Mouse (Mus musculus) liver, embryonic 12.5 days (tissue): ENCODE results near the gene Zfp553. TPM values are rescaled to one million over a fixed set of nuclear protein-coding genes. Genes with fewer than 3 reads are reported as not detected.

ENCODE experiments used
- ATAC-seq: fragments of 200-750 bp; cut with Nextera tagmentation; 2 replicates; pipeline ENCODE4 v1.8.0; 2017; ENCODE audit warnings: moderate number of reproducible peaks, mild to moderate bottlenecking, moderate library complexity
- H3K27ac ChIP-seq: fragments of 300-500 bp; sonication (generic); 2 replicates; pipeline ENCODE4 v1.5.1; 2016; ENCODE audit warnings: mild to moderate bottlenecking
- H3K27me3 ChIP-seq: fragments of 300-500 bp; sonication (generic); replicated peaks from 2 replicates; pipeline ENCODE4 v1.6.1; 2016; ENCODE audit warnings: mild to moderate bottlenecking, moderate library complexity
- H3K36me3 ChIP-seq: fragments of 300-500 bp; sonication (generic); 2 replicates; pipeline ENCODE4 v1.6.1; 2016; ENCODE audit warnings: mild to moderate bottlenecking, moderate library complexity
- H3K4me1 ChIP-seq: fragments of 300-500 bp; sonication (generic); 2 replicates; pipeline ENCODE4 v1.6.1; 2016
- H3K4me2 ChIP-seq: fragments of 300-500 bp; sonication (generic); 2 replicates; pipeline ENCODE4 v1.6.1; 2016; ENCODE audit warnings: mild to moderate bottlenecking, moderate library complexity
- H3K4me3 ChIP-seq: fragments of 300-500 bp; sonication (generic); 2 replicates; pipeline ENCODE4 v1.5.1; 2016; ENCODE audit warnings: mild to moderate bottlenecking, moderate library complexity
- H3K9ac ChIP-seq: fragments of 300-500 bp; sonication (generic); 2 replicates; pipeline ENCODE4 v1.6.1; 2016; ENCODE audit warnings: mild to moderate bottlenecking, moderate library complexity
- H3K9me3 ChIP-seq: fragments of 300-500 bp; sonication (generic); replicated peaks from 2 replicates; pipeline ENCODE4 v1.6.1; 2016; ENCODE audit warnings: mild to moderate bottlenecking, moderate library complexity
- WGBS: fragments of 180-500 bp; shearing (Covaris S2); methylation state at CpG from one replicate; pipeline ENCODE4 v1.1.7; 2016; ENCODE audit not compliant: insufficient replicate concordance; 5-methylcytosine and 5-hydroxymethylcytosine counted together
- polyA plus RNA-seq: library from polyadenylated mRNA; unstranded; fragments of >200 nt; fragmentation: Nextera tagmentation; extraction: Ambion mirVana; gene quantifications from 2 replicates; pipeline ENCODE4 v1.2.1, GENCODE M21; 2016

The Zfp553 gene
- polyA plus RNA-seq, 1 experiment from 2014 or later, result 13.7 TPM

DNA sequence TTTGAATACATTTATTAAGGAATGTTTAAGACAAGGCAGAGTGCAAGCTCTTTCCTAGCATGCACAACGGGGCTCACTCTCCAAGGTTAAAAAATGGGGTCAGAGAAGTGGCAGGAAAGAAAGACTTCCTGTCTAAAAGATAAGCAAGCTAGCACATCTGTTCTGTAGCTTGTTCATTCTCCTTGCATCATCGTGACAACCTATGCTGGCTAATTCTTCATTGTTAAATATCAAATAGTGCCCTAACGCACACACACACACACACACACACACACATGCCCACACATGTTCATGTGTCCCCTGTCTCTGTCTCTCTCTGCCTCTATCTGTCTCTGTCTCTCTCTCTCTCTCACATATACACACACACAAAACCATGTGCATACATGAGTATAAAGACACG is 48.3 kb downstream of the Zfp553 start:
- Histone ChIP-seq H3K4me1 (peaks cover 56% of the 10 kb centered on the region), H3K9me3 (no peaks in the 10 kb centered on the region), H3K36me3 (no peaks in the 10 kb centered on the region), H3K27me3 (no peaks in the 10 kb centered on the region), H3K4me2 (no peak overlapping the region), H3K27ac (no peak overlapping the region), H3K4me3 (no peak overlapping the region), H3K9ac (no peak overlapping the region; the same call in 1 of the 2 replicates)
- 9% methylated on average over 4 of the region's 4 CpGs for whole genome bisulfite sequencing
- no peak for ATAC-seq

DNA sequence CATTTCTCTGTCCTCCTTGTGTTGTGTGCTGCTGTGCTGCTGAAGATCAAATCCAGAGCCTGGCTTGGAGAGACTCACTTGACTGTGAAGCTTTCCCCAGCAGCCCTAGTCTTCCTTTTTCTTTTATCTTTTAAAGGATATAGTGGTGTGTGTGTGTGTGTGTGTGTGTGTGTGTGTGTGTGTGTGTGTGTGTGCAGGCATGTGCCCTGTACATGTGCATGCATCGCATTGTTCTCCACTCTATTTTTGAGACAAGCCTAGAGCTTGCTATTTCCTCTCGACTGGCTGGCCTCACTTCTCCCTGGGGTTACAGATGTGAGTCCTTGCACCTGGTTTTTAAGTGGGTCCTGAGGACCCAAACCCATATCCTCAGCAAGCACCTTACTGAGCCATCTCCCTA is 49.3 kb downstream of the Zfp553 start:
- H3K4me1 ChIP-seq, result peaks cover 58% of the 10 kb centered on the region
- no peaks in the 10 kb centered on the region for H3K27me3 ChIP-seq
- no peak overlapping the region for H3K4me3 ChIP-seq
- no peak overlapping the region for H3K27ac ChIP-seq
- no peaks in the 10 kb centered on the region for H3K36me3 ChIP-seq
- no peak overlapping the region for H3K4me2 ChIP-seq
- H3K9ac ChIP-seq, result no peak overlapping the region
- no peaks in the 10 kb centered on the region for H3K9me3 ChIP-seq
- ATAC-seq, result no peak
- WGBS, result 61% methylated on average over 2 of the region's 2 CpGs

DNA sequence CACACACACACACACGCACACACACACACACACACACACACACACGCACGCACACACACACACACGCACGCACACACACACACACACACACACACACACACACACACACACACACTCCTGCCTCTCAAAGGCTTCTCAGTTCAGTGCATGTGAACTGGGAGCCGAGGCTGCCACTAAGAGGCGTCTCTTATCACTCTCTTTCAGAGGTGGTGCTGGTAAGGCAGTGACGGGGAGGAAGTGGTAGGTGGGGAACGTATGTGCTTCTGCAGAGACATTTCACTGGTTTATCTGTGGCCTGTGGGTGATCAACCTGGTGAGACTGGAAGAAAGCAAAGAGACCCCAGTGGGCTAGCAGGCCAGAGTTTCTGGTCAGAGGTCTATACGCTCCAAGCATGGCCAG is 52.3 kb downstream of the Zfp553 start:
- Histone ChIP-seq H3K36me3 (no peaks in the 10 kb centered on the region; the same call in 1 of the 2 replicates), H3K4me3 (no peak overlapping the region), H3K27me3 (no peaks in the 10 kb centered on the region), H3K4me2 (peak overlapping the region; percentile 29; the same call in 1 of the 2 replicates), H3K9ac (peak overlapping the region; percentile 39; the same call in 1 of the 2 replicates), H3K4me1 (peaks cover 38% of the 10 kb centered on the region), H3K27ac (peak overlapping the region; percentile 45; the same call in 1 of the 2 replicates), H3K9me3 (no peaks in the 10 kb centered on the region)
- 20% methylated on average over 9 of the region's 10 CpGs for WGBS
- peak; percentile 84 for ATAC-seq

Other genes starting within 250 kb of the Zfp553 start
- gene Mvp, start 218.4 kb upstream of the Zfp553 start, polyA plus RNA-seq, result 8.3 and 8.9 TPM in 2 replicates
- 0.57 TPM in 1 of 2 replicates, not detected in the other for gene Pagr1b, start 216.6 kb upstream of the Zfp553 start, polyA plus RNA-seq
- gene Pagr1a, start 215.7 kb upstream of the Zfp553 start, polyA plus RNA-seq, result 60.5 and 65.1 TPM in 2 replicates
- gene Gm42742, start 212.0 kb upstream of the Zfp553 start, polyA plus RNA-seq, result 4.1 and 8.9 TPM in 2 replicates
- 0.88 and 2.1 TPM in 2 replicates for gene Prrt2, start 211.8 kb upstream of the Zfp553 start, polyA plus RNA-seq
- gene Maz, start 206.0 kb upstream of the Zfp553 start, polyA plus RNA-seq, result 104 and 107 TPM in 2 replicates
- gene Kif22, start 190.6 kb upstream of the Zfp553 start, polyA plus RNA-seq, result 126 and 132 TPM in 2 replicates
- not detected in 2 replicates for gene Zg16, start 145.7 kb upstream of the Zfp553 start, polyA plus RNA-seq
- gene AI467606, start 141.7 kb upstream of the Zfp553 start, polyA plus RNA-seq, result 8.3 and 8.5 TPM in 2 replicates
- 36.5 and 40.3 TPM in 2 replicates for gene Qprt, start 110.8 kb upstream of the Zfp553 start, polyA plus RNA-seq
- 7.3 and 7.4 TPM in 2 replicates for gene Spn, start 95.2 kb upstream of the Zfp553 start, polyA plus RNA-seq
- gene Cd2bp2, start 37.0 kb upstream of the Zfp553 start, polyA plus RNA-seq, result 35.0 and 36.0 TPM in 2 replicates
- gene Tbc1d10b, start 24.6 kb upstream of the Zfp553 start, polyA plus RNA-seq, result 26.7 and 30.9 TPM in 2 replicates
- 37.6 and 41.4 TPM in 2 replicates for gene Mylpf, start 24.2 kb upstream of the Zfp553 start, polyA plus RNA-seq
- gene Sept1, start 69 bp downstream of the Zfp553 start, polyA plus RNA-seq, result 10.6 and 13.6 TPM in 2 replicates
- gene Zfp771, start 11.2 kb downstream of the Zfp553 start, polyA plus RNA-seq, result 30.0 and 31.6 TPM in 2 replicates
- 163 and 167 TPM in 2 replicates for gene Dctpp1, start 27.6 kb downstream of the Zfp553 start, polyA plus RNA-seq
- 170 and 172 TPM in 2 replicates for gene Sephs2, start 41.0 kb downstream of the Zfp553 start, polyA plus RNA-seq
- gene Itgal, start 63.2 kb downstream of the Zfp553 start, polyA plus RNA-seq, result 6.0 and 6.3 TPM in 2 replicates
- gene Zfp768, start 112.5 kb downstream of the Zfp553 start, polyA plus RNA-seq, result 4.8 and 5.2 TPM in 2 replicates
- gene Zfp747, start 143.0 kb downstream of the Zfp553 start, polyA plus RNA-seq, result 3.9 and 4.1 TPM in 2 replicates
- gene 9130019O22Rik, start 154.1 kb downstream of the Zfp553 start, polyA plus RNA-seq, result 2.1 and 2.4 TPM in 2 replicates
- 1.7 and 1.8 TPM in 2 replicates for gene E430018J23Rik, start 160.6 kb downstream of the Zfp553 start, polyA plus RNA-seq
- gene Zfp764, start 173.8 kb downstream of the Zfp553 start, polyA plus RNA-seq, result 2.4 and 2.5 TPM in 2 replicates
- gene Zfp688, start 189.0 kb downstream of the Zfp553 start, polyA plus RNA-seq, result 11.0 and 11.6 TPM in 2 replicates
- 3.1 and 3.3 TPM in 2 replicates for gene Zfp689, start 216.1 kb downstream of the Zfp553 start, polyA plus RNA-seq
- gene Prr14, start 226.6 kb downstream of the Zfp553 start, polyA plus RNA-seq, result 29.6 and 31.0 TPM in 2 replicates
- 6.9 and 8.1 TPM in 2 replicates for gene Fbrs, start 246.1 kb downstream of the Zfp553 start, polyA plus RNA-seq